Mouse (Mus musculus) kidney, embryonic 15.5 days (tissue): Measurements from ENCODE around the gene Col2a1. TPM values are rescaled to one million over a fixed set of nuclear protein-coding genes. Genes with fewer than 3 reads are reported as not detected.

Experiments used
- ATAC-seq: fragments of 200-750 bp; cut with Nextera tagmentation; replicated peaks from 2 replicates; pipeline ENCODE4 v1.8.0; 2017; ENCODE audit warnings: moderate TSS enrichment; ENCODE audit not compliant: low FRiP score
- H3K27ac ChIP-seq: fragments of 300-500 bp; sonication (generic); 2 replicates; pipeline ENCODE4 v1.5.1; 2015; ENCODE audit warnings: mild to moderate bottlenecking, inconsistent platforms
- H3K27me3 ChIP-seq: fragments of 300-500 bp; sonication (generic); 2 replicates; pipeline ENCODE4 v1.6.1; 2015; ENCODE audit warnings: inconsistent platforms
- H3K36me3 ChIP-seq: fragments of 300-500 bp; sonication (generic); 2 replicates; pipeline ENCODE4 v1.6.1; 2015; ENCODE audit warnings: inconsistent platforms
- H3K4me1 ChIP-seq: fragments of 300-500 bp; sonication (generic); 2 replicates; pipeline ENCODE4 v1.6.1; 2015; ENCODE audit warnings: inconsistent platforms
- H3K4me2 ChIP-seq: fragments of 300-500 bp; sonication (generic); 2 replicates; pipeline ENCODE4 v1.6.1; 2015; ENCODE audit warnings: moderate library complexity, mild to moderate bottlenecking, inconsistent platforms
- H3K4me3 ChIP-seq: fragments of 300-500 bp; sonication (generic); replicated peaks from 2 replicates; pipeline ENCODE4 v1.5.1; 2015; ENCODE audit warnings: mild to moderate bottlenecking, inconsistent platforms
- H3K9ac ChIP-seq: fragments of 300-500 bp; sonication (generic); 2 replicates; pipeline ENCODE4 v1.6.1; 2015; ENCODE audit warnings: mild to moderate bottlenecking, inconsistent platforms
- H3K9me3 ChIP-seq: fragments of 300-500 bp; sonication (generic); replicated peaks from 2 replicates; pipeline ENCODE4 v1.6.1; 2016; ENCODE audit warnings: inconsistent platforms
- WGBS: fragments of 180-500 bp; shearing (Covaris S2); methylation state at CpG from one replicate; pipeline ENCODE4 v1.1.7; 2015; ENCODE audit warnings: mixed read lengths; 5-methylcytosine and 5-hydroxymethylcytosine counted together
- polyA plus RNA-seq: library from polyadenylated mRNA; unstranded; fragments of >200 nt; fragmentation: Nextera tagmentation; extraction: Ambion mirVana; gene quantifications from 2 replicates; pipeline ENCODE4 v1.2.1, GENCODE M21; 2015

The Col2a1 gene
- polyA plus RNA-seq, 1 experiment from 2014 or later: 18.9 TPM

DNA sequence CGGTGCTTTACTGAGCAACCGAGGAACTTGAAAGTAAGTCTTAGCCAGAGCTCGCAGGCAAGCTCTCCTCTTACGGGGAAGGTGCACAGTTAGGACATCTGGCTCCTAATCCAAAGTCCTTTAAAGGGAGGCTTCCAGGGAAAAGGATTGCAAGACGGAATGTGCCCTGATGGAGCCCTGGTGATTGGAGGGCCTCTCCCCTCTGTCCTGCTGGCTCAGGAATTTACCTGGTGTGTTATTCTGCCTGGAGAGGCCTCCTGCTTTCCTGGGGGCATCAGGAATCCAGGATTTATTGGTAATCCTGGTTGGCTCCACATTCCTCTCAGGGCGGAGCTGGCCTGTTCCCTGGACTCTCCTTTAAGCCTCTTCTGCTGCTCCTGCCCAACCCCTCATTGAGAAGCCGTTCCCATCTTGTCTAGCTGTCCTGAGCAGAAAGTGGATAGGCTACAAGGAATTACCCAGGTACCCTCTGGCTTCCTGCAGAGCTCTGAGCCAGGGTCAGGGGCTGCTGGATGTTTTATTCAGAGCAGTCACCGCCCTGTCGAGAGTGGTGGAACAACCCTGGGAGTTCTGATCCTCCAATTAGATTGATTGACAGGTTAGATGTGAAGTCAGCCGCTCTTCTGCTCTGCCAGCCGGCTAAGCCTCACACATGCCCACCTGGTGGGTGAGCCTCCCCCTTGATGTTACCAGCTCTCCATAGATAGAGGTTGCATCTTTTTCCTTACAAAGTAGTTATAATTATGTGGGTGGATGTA, 31.1 kb downstream of the Col2a1 start:
- no peak overlapping the region for H3K9ac ChIP-seq
- no peaks in the 10 kb centered on the region for H3K9me3 ChIP-seq
- peaks cover 4% of the 10 kb centered on the region; the same call in 1 of the 2 replicates for H3K4me1 ChIP-seq
- peaks cover 9% of the 10 kb centered on the region for H3K36me3 ChIP-seq
- WGBS: 45% methylated on average over 11 of the region's 11 CpGs
- ATAC-seq: no peak
- H3K4me3 ChIP-seq: no peak overlapping the region
- H3K27ac ChIP-seq: no peak overlapping the region
- H3K27me3 ChIP-seq: no peaks in the 10 kb centered on the region
- no peak overlapping the region for H3K4me2 ChIP-seq

- 93% methylated on average over 6 of the region's 6 CpGs for WGBS
- Histone ChIP-seq H3K4me2 (no peak overlapping the region), H3K36me3 (peaks cover 3% of the 10 kb centered on the region), H3K4me3 (no peak overlapping the region), H3K9me3 (no peaks in the 10 kb centered on the region), H3K27ac (no peak overlapping the region), H3K4me1 (peaks cover 4% of the 10 kb centered on the region; the same call in 1 of the 2 replicates), H3K27me3 (no peaks in the 10 kb centered on the region), H3K9ac (no peak overlapping the region)
- no peak for ATAC-seq
Measured at GRCm38 (mm10) chr15:97972580-97972979, 31.9 kb downstream of the Col2a1 start.

GRCm38 (mm10) chr15:97970299-97970698, 34.2 kb downstream of the Col2a1 start:
- ATAC-seq: no peak
- no peak overlapping the region for H3K4me3 ChIP-seq
- 48% methylated on average over 6 of the region's 6 CpGs for WGBS

GRCm38 (mm10) chr15:97965311-97966045, 39.0 kb downstream of the Col2a1 start:
- Histone ChIP-seq H3K9me3 (no peaks in the 10 kb centered on the region), H3K4me2 (peak overlapping the region; percentile 87; the same call in 1 of the 2 replicates), H3K4me1 (peaks cover 18% of the 10 kb centered on the region), H3K27ac (no peak overlapping the region), H3K4me3 (no peak overlapping the region), H3K9ac (peak overlapping the region; percentile 61; the same call in 1 of the 2 replicates), H3K36me3 (peaks cover 3% of the 10 kb centered on the region; the same call in 1 of the 2 replicates), H3K27me3 (no peaks in the 10 kb centered on the region)
- ATAC-seq: no peak
- 66% methylated on average over 17 of the region's 17 CpGs for WGBS

More at GRCm38 (mm10) chr15:97970299-97970698, 34.2 kb downstream of the Col2a1 start:
- H3K4me1 ChIP-seq: peaks cover 8% of the 10 kb centered on the region; the same call in 1 of the 2 replicates
- no peaks in the 10 kb centered on the region for H3K9me3 ChIP-seq
- H3K36me3 ChIP-seq: peaks cover 3% of the 10 kb centered on the region; the same call in 1 of the 2 replicates
- no peak overlapping the region for H3K27ac ChIP-seq
- no peak overlapping the region for H3K4me2 ChIP-seq
- H3K9ac ChIP-seq: no peak overlapping the region
- no peaks in the 10 kb centered on the region for H3K27me3 ChIP-seq

GRCm38 (mm10) chr15:97964836-97965187, 39.7 kb downstream of the Col2a1 start:
- Histone ChIP-seq H3K9me3 (no peaks in the 10 kb centered on the region), H3K4me2 (peak overlapping the region; percentile 87), H3K4me3 (peak overlapping the region; percentile 64), H3K4me1 (peaks cover 15% of the 10 kb centered on the region), H3K27me3 (no peaks in the 10 kb centered on the region), H3K27ac (peak overlapping the region; percentile 90), H3K36me3 (peaks cover 3% of the 10 kb centered on the region; the same call in 1 of the 2 replicates), H3K9ac (peak overlapping the region; percentile 61)
- no peak for ATAC-seq
- 29% methylated on average over 7 of the region's 7 CpGs for WGBS

GRCm38 (mm10) chr15:97963989-97964835, 40.3 kb downstream of the Col2a1 start, which contains the start of gene Tmem106c:
TSS of gene Tmem106c (plus strand) at chr15:97964200.
- peak within 1 kb of the TSS; percentile 64 for H3K4me3 ChIP-seq
- H3K27ac ChIP-seq: peak within 1 kb of the TSS; percentile 90
- WGBS: under 1% methylated on average over 67 of the region's 67 CpGs
- H3K9ac ChIP-seq: peak within 1 kb of the TSS; percentile 61
- no peaks in the 10 kb centered on the region for H3K9me3 ChIP-seq
- H3K4me2 ChIP-seq: peak within 1 kb of the TSS; percentile 87
- ATAC-seq: peak; percentile 95
- H3K36me3 ChIP-seq: peaks cover 3% of the 10 kb centered on the region; the same call in 1 of the 2 replicates
- H3K27me3 ChIP-seq: no peaks in the 10 kb centered on the region
- peaks cover 15% of the 10 kb centered on the region for H3K4me1 ChIP-seq

DNA sequence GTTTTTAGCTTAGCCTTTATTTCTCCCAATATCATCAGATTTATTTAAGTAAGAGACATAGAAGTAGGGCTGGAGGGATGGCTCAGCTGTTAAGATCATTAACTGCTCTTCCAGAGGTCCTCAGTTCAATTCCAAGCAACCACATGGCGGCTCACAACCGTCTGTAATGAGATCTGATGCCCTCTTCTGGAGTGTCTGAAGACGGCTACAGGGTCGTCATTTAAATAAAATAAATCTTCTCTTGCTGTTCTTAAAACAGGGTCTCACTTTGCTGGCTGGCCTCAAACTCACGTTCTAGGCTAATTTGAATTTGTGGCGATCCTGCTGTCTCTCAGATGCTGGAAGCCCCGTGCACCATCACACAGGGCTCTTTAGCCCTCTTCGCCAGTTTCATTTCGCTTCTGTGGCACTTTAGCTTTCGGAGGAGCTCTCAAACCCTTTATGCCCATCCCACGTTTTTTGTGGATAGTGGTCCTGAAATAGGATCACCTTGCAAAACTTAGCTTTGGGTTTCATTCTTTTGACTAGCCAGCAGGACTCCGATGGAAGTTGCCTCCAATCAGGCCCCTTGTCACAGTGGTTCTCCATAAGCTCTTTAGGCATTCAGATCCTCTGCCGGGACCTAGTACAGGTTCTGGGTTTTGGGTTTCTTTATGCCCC, 41.0 kb downstream of the Col2a1 start:
- peak; percentile 26; the same call in 1 of the 2 replicates for ATAC-seq
- Histone ChIP-seq H3K36me3 (peaks cover under 1% of the 10 kb centered on the region; the same call in 1 of the 2 replicates), H3K4me1 (peaks cover 15% of the 10 kb centered on the region), H3K4me2 (peak overlapping the region; percentile 87), H3K27me3 (no peaks in the 10 kb centered on the region), H3K9ac (peak overlapping the region; percentile 57), H3K27ac (peak overlapping the region; percentile 82), H3K4me3 (peak overlapping the region; percentile 64), H3K9me3 (no peaks in the 10 kb centered on the region)
- WGBS: 8% methylated on average over 13 of the region's 13 CpGs

DNA sequence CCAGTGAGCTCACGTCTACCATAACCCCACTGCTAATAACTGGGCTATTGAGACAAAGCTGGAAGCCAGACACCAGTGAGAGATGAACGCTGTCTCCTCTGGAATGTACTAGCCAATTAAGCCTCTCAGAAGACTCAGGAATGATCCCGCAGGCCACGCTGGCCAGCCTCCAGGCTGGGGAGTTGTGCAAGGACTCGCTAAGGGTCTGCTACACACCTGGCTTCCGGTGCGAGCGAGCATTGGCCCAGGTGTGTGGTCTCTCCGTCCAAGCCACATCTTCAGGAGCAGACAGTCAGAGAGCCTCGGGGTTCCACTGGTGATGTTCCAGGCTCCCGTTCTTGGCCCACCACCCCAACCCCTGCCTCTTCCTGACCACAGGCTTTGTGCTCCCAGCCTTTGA, 48.1 kb downstream of the Col2a1 start:
- Histone ChIP-seq H3K36me3 (no peaks in the 10 kb centered on the region), H3K27ac (no peak overlapping the region), H3K9ac (no peak overlapping the region), H3K27me3 (peaks cover 9% of the 10 kb centered on the region; the same call in 1 of the 2 replicates), H3K9me3 (no peaks in the 10 kb centered on the region), H3K4me2 (no peak overlapping the region), H3K4me3 (no peak overlapping the region), H3K4me1 (peaks cover 22% of the 10 kb centered on the region)
- 82% methylated on average over 11 of the region's 11 CpGs for WGBS
- no peak for ATAC-seq

DNA sequence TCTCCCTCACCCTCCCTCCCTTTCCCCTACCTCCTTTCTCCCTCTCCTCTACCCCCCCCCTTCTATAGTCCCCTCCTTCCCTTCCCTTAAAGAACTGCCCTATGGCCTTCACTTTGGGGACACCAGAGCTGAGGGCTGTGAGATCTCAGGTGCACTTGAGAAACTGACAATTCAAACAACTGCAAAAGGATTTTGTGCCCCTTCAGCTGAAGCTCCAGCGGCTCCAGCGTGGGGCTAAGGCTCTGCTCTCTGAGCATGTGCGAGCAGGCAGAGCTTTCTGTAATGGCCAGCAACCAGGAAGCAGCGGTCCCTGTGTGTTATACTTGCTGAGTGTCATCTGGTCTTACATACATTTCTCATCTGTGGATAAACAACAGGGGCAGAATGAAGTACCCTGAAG, 48.8 kb downstream of the Col2a1 start:
- Histone ChIP-seq H3K9me3 (no peaks in the 10 kb centered on the region), H3K9ac (no peak overlapping the region), H3K27me3 (peaks cover 9% of the 10 kb centered on the region; the same call in 1 of the 2 replicates), H3K4me2 (no peak overlapping the region), H3K4me1 (peaks cover 22% of the 10 kb centered on the region), H3K4me3 (no peak overlapping the region), H3K36me3 (no peaks in the 10 kb centered on the region), H3K27ac (no peak overlapping the region)
- ATAC-seq: no peak
- WGBS: 26% methylated on average over 4 of the region's 4 CpGs

DNA sequence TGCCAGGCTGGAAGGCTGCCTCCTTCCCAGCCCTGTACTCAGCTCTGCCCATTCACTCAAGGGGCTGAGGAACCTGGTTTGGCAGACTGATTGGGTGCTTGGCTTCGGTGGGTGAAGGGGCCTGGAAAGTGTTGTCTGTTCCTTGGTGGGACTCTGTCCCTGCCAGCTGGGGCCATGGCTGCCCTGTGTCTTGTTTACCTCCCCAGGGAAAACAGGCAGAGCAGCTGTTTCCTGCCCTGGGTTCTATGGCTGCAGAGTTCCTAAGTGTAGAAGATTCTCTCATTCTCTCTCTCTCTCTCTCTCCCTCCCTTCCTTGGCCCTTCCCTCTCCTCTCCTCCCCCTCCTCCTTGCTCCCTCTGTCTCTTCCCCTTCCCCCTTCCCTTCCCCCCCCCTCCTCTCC, 49.2 kb downstream of the Col2a1 start:
- Histone ChIP-seq H3K9me3 (no peaks in the 10 kb centered on the region), H3K4me2 (no peak overlapping the region), H3K27ac (no peak overlapping the region), H3K27me3 (peaks cover 9% of the 10 kb centered on the region; the same call in 1 of the 2 replicates), H3K36me3 (no peaks in the 10 kb centered on the region), H3K4me1 (peaks cover 23% of the 10 kb centered on the region), H3K4me3 (no peak overlapping the region), H3K9ac (no peak overlapping the region)
- WGBS: 70% methylated on average over 1 of the region's 1 CpGs
- ATAC-seq: no peak

GRCm38 (mm10) chr15:97954671-97955070, 49.8 kb downstream of the Col2a1 start:
- Histone ChIP-seq H3K4me2 (no peak overlapping the region), H3K4me1 (peaks cover 29% of the 10 kb centered on the region), H3K27me3 (peaks cover 9% of the 10 kb centered on the region; the same call in 1 of the 2 replicates), H3K27ac (no peak overlapping the region), H3K9ac (no peak overlapping the region), H3K9me3 (no peaks in the 10 kb centered on the region), H3K4me3 (no peak overlapping the region), H3K36me3 (no peaks in the 10 kb centered on the region)
- no peak for ATAC-seq
- WGBS: 81% methylated on average over 8 of the region's 8 CpGs
